Mouse (Mus musculus) neural tube, embryonic 14.5 days (tissue): ENCODE results near the gene Agr2. TPM values are rescaled to one million over a fixed set of nuclear protein-coding genes. Genes with fewer than 3 reads are reported as not detected.
A peak's percentile ranks its signal among the peaks of the same experiment; 100 is the strongest.

Experiments used
- ATAC-seq: fragments of 200-750 bp; cut with Nextera tagmentation; 2 replicates; pipeline ENCODE4 v1.8.0; 2017; ENCODE audit warnings: low read depth, mild to moderate bottlenecking, moderate TSS enrichment, moderate library complexity
- H3K27ac ChIP-seq: fragments of 300-500 bp; sonication (generic); 2 replicates; pipeline ENCODE4 v1.5.1; 2014; ENCODE audit warnings: low read depth, mild to moderate bottlenecking, control low read depth, low read length, moderate library complexity, mixed read lengths
- H3K27me3 ChIP-seq: fragments of 300-500 bp; sonication (generic); 2 replicates; pipeline ENCODE4 v1.6.1; 2014; ENCODE audit warnings: low read length; ENCODE audit not compliant: control insufficient read depth, insufficient read depth
- H3K36me3 ChIP-seq: fragments of 300-500 bp; sonication (generic); 2 replicates; pipeline ENCODE4 v1.6.1; 2014; ENCODE audit warnings: low read length, mixed read lengths; ENCODE audit not compliant: control insufficient read depth, insufficient read depth
- H3K4me1 ChIP-seq: fragments of 300-500 bp; sonication (generic); 2 replicates; pipeline ENCODE4 v1.6.1; 2014; ENCODE audit warnings: low read length; ENCODE audit not compliant: control insufficient read depth, insufficient read depth
- H3K4me2 ChIP-seq: fragments of 300-500 bp; sonication (generic); 2 replicates; pipeline ENCODE4 v1.6.1; 2014; ENCODE audit warnings: mild to moderate bottlenecking, low read depth, low read length, control low read depth
- H3K4me3 ChIP-seq: fragments of 300-500 bp; sonication (generic); 2 replicates; pipeline ENCODE4 v1.5.1; 2014; ENCODE audit warnings: low read depth, low read length, control low read depth, mixed read lengths
- H3K9ac ChIP-seq: fragments of 300-500 bp; sonication (generic); replicated peaks from 2 replicates; pipeline ENCODE4 v1.6.1; 2014; ENCODE audit warnings: low read depth, mild to moderate bottlenecking, control low read depth, low read length, mixed read lengths
- H3K9me3 ChIP-seq: fragments of 300-500 bp; sonication (generic); 2 replicates; pipeline ENCODE4 v1.6.1; 2016; ENCODE audit warnings: low read length; ENCODE audit not compliant: control insufficient read depth
- WGBS: fragments of 180-500 bp; shearing (Covaris S2); extraction: QIAGEN DNeasy Blood & Tissue Kit; methylation state at CpG from one replicate; pipeline ENCODE4 v1.1.7; 2014; 5-methylcytosine and 5-hydroxymethylcytosine counted together
- polyA plus RNA-seq: library from polyadenylated mRNA; unstranded; fragments of >200 nt; fragmentation: Nextera tagmentation; extraction: Ambion mirVana; gene quantifications from 2 replicates; pipeline ENCODE4 v1.2.1, GENCODE M21; 2014

The Agr2 gene
- polyA plus RNA-seq, 1 experiment from 2014 or later = not detected

DNA sequence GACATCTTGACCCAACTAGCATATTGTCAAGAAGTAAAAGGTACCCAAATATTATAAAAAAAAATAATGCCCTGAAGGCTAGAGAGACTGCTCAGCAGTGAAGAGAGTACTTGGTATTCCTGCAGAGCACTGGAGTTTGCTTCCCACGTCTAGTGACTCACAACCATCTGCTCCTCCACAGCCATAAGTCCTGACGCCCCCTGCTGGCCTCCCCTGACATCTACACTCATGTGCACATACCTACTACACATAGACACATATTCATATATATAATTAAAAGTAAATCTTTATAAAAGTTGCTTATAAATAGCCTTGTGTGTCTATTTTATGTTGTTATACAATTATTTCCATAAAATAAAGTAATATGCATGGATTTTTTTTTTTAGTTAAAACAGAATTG is 25.1 kb downstream of the Agr2 start:
- Histone ChIP-seq H3K4me3 (no peak overlapping the region), H3K4me1 (no peaks in the 10 kb centered on the region), H3K9ac (no peak overlapping the region), H3K4me2 (no peak overlapping the region), H3K27ac (no peak overlapping the region), H3K27me3 (no peaks in the 10 kb centered on the region), H3K36me3 (peaks cover 26% of the 10 kb centered on the region), H3K9me3 (no peaks in the 10 kb centered on the region)
- no peak for ATAC-seq
- WGBS = 85% methylated on average over 2 of the region's 2 CpGs

DNA sequence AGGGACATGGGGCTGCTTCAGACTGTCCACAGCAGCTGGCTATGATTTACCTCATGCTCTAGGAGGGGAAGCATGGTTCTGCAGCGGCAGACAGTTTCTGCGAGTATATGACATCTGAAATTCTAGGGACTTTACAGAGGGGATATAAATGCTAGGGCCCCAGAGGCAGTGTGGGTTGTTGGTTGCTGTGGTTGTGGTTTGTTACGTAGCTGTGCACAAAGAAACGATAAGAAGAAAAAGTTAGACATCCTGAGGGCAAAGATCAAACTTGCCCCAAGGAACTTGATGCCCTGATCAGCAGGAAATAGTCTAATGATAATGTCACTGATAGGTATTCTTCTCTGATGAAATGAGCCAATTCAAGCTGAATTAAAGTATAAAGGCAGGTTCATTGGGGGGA is 26.9 kb downstream of the Agr2 start:
- no peak overlapping the region for H3K4me3 ChIP-seq
- peaks cover 26% of the 10 kb centered on the region for H3K36me3 ChIP-seq
- ATAC-seq = no peak
- H3K4me2 ChIP-seq = no peak overlapping the region
- H3K27ac ChIP-seq = no peak overlapping the region
- no peak overlapping the region for H3K9ac ChIP-seq
- WGBS = 86% methylated on average over 4 of the region's 4 CpGs
- H3K4me1 ChIP-seq = no peaks in the 10 kb centered on the region
- no peaks in the 10 kb centered on the region for H3K9me3 ChIP-seq
- H3K27me3 ChIP-seq = no peaks in the 10 kb centered on the region

DNA sequence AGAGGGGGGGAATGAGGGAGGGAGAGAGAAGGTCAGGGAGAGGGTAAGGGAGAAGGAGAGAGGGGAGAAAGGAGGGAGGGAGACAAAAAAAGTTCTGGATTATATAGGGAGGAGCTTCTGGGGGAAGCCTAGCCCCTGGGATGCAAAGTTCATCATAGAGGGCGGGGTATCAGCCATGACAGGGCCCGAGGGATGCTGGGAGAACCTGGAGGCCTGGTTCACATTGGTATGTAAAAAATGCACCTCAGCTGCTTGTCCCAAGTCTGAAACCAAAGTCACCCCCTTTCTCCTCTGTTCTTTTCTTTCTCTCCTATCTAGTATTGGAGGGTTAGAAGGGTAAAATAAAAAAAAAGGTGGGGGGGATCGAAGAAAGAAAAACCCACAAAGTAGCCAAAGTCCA is 27.4 kb downstream of the Agr2 start:
- WGBS = 96% methylated on average over 3 of the region's 3 CpGs
- peaks cover 22% of the 10 kb centered on the region for H3K36me3 ChIP-seq
- H3K4me1 ChIP-seq = no peaks in the 10 kb centered on the region
- no peaks in the 10 kb centered on the region for H3K27me3 ChIP-seq
- ATAC-seq = no peak
- no peaks in the 10 kb centered on the region for H3K9me3 ChIP-seq
- H3K9ac ChIP-seq = no peak overlapping the region
- H3K4me3 ChIP-seq = no peak overlapping the region
- no peak overlapping the region for H3K4me2 ChIP-seq
- no peak overlapping the region for H3K27ac ChIP-seq

DNA sequence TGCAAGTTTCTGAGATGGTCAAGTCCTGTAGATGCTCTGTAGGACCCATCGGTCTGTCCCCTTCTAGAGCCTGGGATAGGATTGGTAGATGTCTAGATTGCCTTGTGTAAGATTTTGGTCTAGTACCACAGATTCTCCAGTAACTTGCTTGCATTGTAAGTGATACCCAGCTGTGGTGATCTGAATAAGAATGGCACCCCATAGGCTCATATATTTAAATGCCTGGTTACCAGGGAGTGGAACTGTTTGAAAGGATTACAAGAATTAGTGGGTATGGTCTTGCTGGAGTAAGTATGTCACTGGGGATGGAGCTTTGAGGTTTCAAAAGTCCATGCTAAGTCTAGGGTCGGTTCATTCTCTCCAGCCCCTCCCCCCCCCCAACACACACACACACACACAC is 28.0 kb downstream of the Agr2 start:
- Histone ChIP-seq H3K36me3 (peaks cover 19% of the 10 kb centered on the region), H3K9me3 (no peaks in the 10 kb centered on the region), H3K27me3 (no peaks in the 10 kb centered on the region), H3K4me2 (no peak overlapping the region), H3K9ac (no peak overlapping the region), H3K27ac (no peak overlapping the region), H3K4me3 (no peak overlapping the region), H3K4me1 (no peaks in the 10 kb centered on the region)
- 98% methylated on average over 2 of the region's 2 CpGs for WGBS
- ATAC-seq = no peak

DNA sequence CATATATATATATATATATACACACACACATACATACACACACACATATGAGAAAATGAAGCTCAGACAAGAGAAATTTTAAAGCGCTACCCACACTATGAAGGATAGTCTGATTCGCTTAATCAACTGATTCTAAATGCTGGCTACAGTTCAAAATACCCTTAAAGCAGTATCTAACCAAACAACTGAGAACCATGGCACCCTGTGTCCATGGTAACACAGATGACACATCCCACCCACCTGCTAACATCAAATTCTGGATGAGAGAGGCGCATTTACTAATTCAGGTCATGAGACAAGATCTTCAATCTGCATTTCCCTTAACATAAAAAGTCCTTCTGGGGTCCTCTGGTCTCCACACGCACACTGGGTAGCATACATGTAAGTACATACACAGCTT is 33.4 kb downstream of the Agr2 start:
- H3K9ac ChIP-seq = no peak overlapping the region
- WGBS = 91% methylated on average over 4 of the region's 4 CpGs
- ATAC-seq = no peak
- no peaks in the 10 kb centered on the region for H3K27me3 ChIP-seq
- H3K4me1 ChIP-seq = no peaks in the 10 kb centered on the region
- no peaks in the 10 kb centered on the region for H3K9me3 ChIP-seq
- H3K4me2 ChIP-seq = no peak overlapping the region
- no peaks in the 10 kb centered on the region for H3K36me3 ChIP-seq
- H3K4me3 ChIP-seq = no peak overlapping the region
- H3K27ac ChIP-seq = no peak overlapping the region

DNA sequence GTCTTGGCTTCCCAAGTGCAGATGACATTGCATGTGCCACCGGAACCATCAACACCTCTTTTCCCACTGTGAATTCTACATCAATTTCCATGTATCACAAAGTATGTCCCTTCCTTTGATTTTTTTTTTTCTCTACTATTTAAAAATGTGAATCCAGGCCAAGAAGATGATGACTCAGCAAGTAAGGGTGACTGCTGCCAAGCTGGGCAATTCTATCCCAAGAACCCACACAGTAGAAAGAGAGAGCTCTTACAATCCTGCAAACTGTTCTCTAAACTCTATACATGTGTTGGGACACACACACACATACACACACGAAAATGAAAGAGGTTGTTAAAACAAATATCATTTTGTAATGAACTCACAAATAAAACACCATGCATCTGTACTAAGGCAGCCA is 34.5 kb downstream of the Agr2 start:
- H3K9me3 ChIP-seq = no peaks in the 10 kb centered on the region
- H3K4me1 ChIP-seq = no peaks in the 10 kb centered on the region
- no peaks in the 10 kb centered on the region for H3K27me3 ChIP-seq
- ATAC-seq = no peak
- H3K27ac ChIP-seq = no peak overlapping the region
- H3K36me3 ChIP-seq = no peaks in the 10 kb centered on the region
- H3K4me2 ChIP-seq = no peak overlapping the region
- H3K4me3 ChIP-seq = no peak overlapping the region
- H3K9ac ChIP-seq = no peak overlapping the region
- 90% methylated on average over 2 of the region's 2 CpGs for WGBS

DNA sequence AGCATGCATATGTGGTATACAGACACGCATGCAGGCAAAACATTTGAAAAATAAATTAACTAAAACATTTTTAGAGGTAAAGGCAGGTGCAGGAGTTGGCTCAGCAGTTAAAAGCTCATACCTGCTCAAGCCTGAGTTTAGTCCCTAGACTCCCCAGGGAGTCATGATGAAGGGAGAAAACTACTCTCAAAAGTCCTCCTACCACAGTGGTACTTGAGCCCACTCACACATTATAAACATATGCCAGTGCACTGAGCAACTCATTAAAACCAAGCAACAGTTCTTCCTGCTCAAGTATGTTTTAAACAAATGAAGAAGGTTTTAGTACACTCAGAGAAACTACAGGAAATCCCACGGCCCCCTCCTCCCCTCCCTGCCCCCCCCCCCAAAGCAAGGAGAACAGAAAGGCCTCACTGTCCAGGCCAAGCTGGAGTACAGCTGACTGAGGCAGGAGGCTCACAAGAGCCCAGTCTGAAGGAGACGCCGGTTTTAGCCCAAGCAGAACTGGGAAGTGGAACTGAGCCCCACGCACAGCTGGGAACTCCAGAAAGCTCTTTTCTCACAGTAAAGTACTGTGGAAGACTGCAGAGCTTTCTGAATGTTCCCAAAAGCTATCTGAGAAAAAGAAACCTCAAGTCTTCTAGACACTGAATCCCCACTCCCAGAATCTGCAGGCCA is 36.4 kb downstream of the Agr2 start:
- Histone ChIP-seq H3K27me3 (no peaks in the 10 kb centered on the region), H3K4me2 (no peak overlapping the region), H3K27ac (no peak overlapping the region), H3K36me3 (no peaks in the 10 kb centered on the region), H3K4me3 (no peak overlapping the region), H3K9ac (no peak overlapping the region), H3K4me1 (no peaks in the 10 kb centered on the region), H3K9me3 (no peaks in the 10 kb centered on the region)
- ATAC-seq = no peak
- WGBS = 75% methylated on average over 5 of the region's 5 CpGs

DNA sequence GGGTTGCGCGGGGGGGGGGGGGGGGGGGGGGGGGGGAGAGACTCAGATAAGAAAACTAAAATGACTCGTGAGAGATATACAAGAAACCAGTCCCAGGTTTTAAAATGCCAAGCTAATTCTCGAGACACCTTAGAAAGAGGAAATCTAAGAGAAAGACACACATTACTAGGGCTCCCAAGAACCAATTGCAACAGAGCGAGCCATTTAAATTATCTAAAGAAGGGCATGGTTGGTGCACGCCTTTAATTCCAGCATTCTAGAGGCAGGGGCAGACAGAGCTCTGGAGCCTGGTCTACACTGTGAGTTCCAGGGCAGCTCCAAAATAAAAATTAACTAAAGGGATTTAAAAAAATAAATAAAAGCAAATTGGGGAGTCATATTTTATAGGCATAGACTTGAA is 37.0 kb downstream of the Agr2 start:
- Histone ChIP-seq H3K4me3 (no peak overlapping the region), H3K4me1 (no peaks in the 10 kb centered on the region), H3K9ac (no peak overlapping the region), H3K27me3 (no peaks in the 10 kb centered on the region), H3K27ac (no peak overlapping the region), H3K9me3 (no peaks in the 10 kb centered on the region), H3K4me2 (no peak overlapping the region), H3K36me3 (no peaks in the 10 kb centered on the region)
- WGBS = 74% methylated on average over 4 of the region's 6 CpGs
- no peak for ATAC-seq

DNA sequence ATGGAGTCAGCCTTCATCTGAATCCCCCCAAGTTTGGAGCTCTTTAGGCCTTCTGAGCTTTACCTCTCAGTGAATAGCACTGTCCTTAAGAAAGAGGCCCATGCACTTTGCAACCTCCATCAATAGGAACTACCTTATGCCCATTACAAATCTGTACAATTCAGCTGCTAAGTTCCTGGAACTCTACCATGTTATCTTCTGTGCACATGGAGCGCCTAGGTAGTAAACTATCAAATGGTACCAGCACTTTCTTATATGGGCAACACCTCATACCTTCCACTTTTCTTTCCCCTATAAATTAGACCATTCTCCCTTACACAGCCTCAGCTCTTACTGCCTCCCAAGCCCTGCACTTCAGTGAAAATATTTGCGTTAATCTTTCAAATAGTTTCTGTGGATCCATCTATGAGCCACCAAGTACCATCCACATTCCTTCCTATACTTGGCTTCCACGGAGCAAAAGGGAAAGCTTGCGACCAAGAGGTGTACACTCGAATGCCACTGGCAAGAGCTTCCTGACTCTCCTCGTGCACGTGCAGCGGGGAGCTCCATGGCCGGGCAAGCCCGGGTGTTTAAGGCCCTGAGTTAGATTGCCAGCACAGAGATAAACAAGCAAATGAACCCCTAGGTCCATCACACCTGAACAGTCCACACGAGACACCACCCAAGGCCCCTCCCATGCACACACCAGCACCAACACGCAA is 38.1 kb downstream of the Agr2 start:
- ATAC-seq = peak; percentile 22; the same call in 1 of the 2 replicates
- WGBS = 91% methylated on average over 12 of the region's 12 CpGs
- H3K27ac ChIP-seq = no peak overlapping the region

More for the DNA sequence above, 38.1 kb downstream of the Agr2 start:
- Histone ChIP-seq H3K4me3 (no peak overlapping the region), H3K27me3 (no peaks in the 10 kb centered on the region), H3K9me3 (no peaks in the 10 kb centered on the region), H3K4me1 (no peaks in the 10 kb centered on the region), H3K9ac (no peak overlapping the region), H3K36me3 (no peaks in the 10 kb centered on the region), H3K4me2 (no peak overlapping the region)
